Mouse (Mus musculus): ENCODE data around the gene Itpr1.
A peak's percentile ranks its signal among the peaks of the same experiment; 100 is the strongest.

Itpr1 gene

DNA sequence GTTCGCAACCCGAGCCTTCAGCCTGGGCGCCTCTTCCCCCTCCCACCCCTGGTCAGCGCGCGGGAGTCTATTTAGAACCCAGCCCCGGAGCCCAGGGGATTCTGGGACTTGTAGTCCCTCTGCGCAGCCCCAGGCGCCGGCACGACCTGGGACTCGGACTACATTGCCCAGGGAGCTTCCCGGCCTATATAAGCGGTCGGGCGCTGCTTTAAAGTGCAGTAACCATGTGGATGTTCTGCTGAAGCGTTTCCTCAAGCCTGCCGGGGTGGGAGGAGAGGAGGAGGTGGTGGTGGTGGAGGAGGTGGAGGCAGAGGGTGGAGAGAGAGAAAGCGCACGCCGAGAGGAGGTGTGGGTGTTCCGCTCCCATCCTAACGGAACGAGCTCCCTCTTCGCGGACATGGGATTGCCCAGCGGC lies at the start of gene Itpr1:
Itpr1 (plus strand) TSS at position 216 of the 415 bp plus-strand sequence.
- peak; percentile 97 for DNase-seq (ENCODE audit: low read depth)

DNA sequence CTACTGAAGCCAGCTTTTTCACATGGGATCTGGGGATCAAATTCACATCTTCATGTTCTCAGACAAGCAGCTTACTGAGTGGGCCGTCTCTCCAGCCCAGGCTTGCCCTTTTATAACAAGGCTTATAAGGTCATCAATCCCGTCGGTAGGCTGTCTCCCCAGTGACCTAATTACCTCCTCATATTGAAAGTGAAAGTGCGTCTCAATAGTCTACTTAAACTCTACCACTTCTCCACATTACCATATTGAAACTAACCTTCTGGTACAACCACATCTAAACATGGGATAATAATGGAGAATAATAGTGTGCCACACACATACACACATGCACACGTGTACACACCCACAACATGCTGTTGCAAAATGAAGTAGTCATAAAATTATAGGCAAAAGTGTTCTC lies 48.0 kb upstream of the Itpr1 start:
- no peak for DNase-seq (ENCODE audit: low read depth)

DNA sequence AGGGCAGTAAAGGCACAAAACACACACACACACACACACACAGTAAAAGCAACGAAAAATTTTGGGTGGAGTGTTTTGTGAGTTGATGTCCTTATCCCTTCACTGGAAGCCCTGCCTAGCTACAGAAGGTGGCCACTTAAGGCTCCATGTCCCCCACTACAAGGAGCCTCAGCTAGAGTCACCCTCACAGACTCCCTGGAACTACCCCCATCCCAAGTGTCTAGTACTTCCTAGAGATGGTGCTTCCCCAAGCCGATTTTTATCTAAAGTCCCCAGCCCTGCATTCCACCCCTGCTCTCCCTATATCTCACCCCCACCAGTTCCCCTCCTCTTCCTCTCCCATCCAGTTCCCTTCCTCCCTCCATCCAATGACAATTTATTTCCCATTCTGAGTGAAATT lies 47.3 kb upstream of the Itpr1 start:
- no peak for DNase-seq (ENCODE audit: low read depth)

DNA sequence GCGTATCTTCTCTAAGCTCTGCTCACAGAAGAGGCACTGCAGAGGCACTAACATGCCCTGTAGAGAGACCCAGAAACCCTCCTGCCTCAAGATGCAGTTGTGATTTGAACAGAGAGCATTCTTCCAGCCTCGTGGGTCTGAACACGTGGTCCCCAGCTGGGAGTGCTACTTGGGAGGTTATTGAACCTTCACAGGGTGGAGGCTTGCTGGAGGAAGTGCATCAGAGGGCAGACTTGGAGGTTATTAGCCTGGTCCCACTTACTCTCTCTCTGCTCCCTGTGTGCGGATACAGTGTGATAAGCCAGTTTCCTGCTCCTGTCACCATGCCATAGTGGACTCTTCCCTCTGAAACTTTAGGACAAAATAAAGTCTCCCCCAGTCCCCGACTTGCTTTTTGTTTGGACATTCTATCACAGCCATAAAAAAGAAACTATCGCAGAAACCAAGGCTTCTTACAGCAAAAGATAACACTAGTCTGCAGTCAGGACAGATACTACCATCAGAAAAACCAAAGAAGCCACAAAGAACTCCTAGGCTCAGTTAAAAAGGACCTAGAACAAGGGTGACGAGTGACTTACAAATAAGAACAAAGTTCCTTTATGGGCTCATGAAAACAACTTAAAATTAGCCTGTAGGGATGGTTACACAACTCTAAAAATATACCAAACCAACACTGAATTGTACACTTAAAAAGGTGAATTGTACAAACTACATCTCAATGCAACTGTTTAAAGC lies 44.8 kb upstream of the Itpr1 start:
- no peak for DNase-seq (ENCODE audit: low read depth)

DNA sequence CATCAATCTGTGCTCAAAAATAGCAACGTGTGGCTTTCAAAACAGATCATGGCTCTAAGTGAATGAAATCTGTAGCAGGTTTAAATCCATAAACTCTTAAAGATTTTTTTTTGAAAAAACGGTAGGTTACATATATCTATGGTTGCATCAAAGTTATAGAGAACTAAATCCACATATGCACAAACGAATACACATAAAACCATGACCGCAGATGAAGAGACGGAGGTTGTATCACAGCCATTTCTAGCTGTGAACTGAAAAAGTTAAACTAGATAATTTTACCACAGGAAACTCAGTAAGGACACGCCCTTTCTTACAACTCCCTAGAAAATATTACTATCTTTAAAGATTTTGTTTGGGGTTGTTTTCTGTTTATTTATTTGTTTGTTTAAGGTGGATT lies 44.2 kb upstream of the Itpr1 start:
- DNase-seq (ENCODE audit: low read depth) = no peak

DNA sequence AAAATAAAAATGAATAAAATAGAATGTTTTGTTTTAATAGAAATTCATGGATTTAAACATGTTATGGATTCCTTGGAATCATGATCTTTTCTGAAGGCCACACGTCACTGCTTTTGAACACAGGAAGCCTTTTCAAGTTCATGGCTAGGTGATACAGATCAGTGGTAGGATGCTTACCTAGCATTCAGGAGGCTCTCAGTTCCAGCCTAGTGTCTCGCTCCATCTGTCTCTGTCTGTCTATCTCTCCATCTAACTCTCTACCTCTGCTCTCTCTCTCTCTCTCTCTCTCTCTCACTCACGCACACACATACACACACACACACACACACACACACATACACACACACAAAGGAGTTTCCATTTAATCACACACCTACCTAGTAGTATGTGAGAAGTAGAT lies 43.4 kb upstream of the Itpr1 start:
- DNase-seq (ENCODE audit: low read depth) = no peak

DNA sequence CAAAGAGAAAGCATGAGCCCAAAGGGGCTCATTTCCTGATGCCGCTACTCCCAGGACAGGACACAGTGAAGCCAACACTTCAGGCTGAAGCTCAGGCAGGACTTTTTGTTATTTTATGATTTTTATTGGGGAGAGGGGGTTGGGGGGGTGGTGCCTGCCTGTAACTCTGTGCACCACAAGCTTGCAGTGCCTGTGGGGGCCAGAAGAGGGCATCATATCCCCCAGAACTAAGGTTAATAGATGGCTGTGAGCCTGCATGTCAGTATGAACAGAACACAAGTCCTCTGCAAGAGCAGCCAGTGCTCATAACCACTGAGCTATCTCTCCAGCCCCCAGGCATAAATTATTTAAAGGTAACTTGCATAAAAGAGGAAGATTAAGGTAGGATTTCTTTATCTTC lies 40.7 kb upstream of the Itpr1 start:
- no peak for DNase-seq (ENCODE audit: low read depth)

DNA sequence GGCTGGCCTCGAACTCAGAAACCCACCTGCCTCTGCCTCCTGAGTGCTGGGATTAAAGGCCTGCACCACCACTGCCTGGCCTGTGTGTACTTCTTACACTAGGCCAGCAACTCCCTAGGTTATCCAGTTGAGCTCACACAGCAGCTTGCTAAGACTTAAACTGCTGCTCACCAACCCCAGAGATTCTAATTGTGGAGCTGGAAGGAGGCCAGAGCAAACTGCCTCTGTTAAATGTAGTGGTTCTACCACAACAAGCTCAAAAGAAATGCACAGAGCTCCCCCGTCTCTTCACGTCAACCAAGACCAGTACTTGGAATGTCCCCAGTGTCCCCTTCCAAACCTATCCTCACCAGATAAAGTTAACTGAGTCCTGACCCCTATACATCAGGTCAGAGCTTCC lies 38.7 kb upstream of the Itpr1 start:
- DNase-seq (ENCODE audit: low read depth) = no peak

DNA sequence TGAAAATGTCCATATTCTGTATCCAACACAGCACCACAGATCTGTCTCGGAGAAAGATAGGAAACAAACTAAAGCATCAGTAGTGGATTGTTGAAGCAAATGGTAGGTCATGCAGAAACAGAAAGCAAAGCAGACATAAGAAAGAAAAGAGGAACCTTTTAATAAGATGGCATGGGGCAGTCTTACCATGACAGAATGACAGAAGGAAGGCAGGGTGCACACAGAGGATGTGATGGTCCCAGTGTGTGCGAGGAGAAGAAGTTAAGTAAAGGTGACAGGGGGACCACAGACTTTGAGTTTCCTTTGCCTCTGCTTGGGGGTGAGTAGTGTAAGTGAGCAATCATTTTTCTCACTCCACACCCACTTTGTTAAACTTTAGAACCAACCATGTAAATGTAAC lies 33.8 kb upstream of the Itpr1 start:
- no peak for DNase-seq (ENCODE audit: low read depth)

DNA sequence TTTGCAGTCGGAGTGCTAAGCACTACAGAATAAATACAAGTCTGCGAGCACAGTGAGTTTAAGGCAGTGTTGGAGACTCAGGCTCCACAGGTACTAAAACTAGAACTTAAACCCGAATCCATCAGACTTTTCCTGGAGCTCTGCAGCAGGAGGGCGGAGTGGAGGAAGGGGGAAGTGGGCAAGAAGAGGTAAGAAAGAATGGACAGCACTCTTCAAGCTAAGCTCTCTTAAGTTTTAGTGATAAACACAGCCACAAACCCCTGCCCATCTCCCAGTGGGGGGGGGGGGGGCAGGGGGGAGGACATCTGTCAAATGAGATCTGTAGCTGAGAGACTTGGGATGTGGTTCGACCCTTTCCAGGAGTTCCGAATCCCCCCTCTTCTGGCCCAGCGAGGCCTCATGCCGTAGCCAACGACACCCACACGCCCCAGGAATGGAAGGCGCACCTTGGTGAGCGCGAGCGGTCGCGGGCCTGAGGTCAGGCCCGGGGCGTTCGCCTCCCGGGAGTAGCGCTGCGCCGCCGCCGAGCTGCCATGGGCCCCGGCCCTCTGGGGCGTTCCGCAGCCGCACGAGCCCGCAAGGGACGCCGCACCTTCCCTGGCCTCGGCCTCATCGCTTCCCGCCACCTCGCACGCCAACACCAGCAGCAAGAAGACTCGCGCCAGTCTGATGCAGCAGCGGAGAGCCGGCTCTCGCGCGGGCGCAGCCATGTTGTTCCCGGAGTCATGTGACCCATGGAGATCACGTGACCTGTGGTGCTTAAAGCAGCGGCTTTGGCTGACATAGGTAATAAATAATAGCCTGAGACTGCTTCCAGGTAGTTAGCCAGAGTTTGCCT lies 27.8 kb upstream of the Itpr1 start, which contains the start of gene Sumf1:
Sumf1 (minus strand) TSS at position 736 of the 838 bp plus-strand sequence.
- DNase-seq (ENCODE audit: low read depth) = peak; percentile 85

DNA sequence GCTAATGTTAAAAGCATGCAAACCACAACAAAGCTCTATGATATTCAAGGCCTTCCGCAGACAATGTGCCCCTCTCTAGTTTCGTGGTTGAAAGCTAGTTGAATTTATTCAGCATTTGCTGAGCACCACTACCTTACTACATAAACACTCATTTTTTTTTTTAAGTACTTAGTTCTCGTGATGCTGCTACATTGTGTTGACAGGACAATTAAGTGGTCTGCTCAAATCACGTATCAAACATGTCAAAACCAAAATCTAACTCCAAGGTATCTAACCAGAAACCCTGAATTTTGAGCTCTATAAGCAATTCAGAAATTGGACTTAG lies 27.2 kb upstream of the Itpr1 start:
- DNase-seq (ENCODE audit: low read depth) = no peak

DNA sequence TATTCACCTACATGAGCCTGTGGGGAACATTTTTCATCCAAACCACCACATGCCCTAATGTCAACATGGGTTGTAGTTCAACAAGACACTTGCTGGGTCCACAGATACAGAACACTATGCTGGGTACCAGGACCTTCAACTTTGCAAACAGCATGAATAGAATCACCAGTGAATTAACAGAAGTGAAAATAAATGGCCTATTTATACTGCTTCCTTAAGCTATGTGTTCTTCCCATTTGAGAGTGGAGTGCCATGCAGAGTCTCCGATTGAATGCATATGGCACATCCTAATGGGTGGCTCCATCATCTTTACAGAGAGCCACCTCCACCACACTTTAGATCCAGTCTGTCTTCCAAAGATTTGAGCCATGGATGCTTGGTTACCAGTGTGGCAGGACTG lies 22.2 kb upstream of the Itpr1 start:
- DNase-seq (ENCODE audit: low read depth) = no peak

DNA sequence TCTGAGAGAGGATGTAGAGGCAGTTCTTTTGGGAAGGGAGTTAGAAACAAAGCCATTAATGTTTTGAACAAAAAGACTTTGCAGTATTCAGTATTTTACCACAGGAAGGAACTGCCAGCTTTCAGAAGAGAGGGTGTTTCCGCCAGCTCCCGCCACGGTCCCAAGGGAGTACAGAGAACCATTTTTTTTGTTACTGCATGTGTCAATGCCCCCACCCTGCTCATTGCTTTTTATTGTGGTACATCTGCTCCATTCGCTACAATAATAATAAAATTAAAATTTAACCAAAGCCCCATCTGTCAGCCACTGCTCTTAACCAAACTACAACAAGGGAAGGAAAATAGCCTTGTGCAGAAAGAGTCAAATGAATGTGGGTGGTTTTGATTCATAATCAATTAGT lies 20.3 kb upstream of the Itpr1 start:
- DNase-seq (ENCODE audit: low read depth) = no peak

DNA sequence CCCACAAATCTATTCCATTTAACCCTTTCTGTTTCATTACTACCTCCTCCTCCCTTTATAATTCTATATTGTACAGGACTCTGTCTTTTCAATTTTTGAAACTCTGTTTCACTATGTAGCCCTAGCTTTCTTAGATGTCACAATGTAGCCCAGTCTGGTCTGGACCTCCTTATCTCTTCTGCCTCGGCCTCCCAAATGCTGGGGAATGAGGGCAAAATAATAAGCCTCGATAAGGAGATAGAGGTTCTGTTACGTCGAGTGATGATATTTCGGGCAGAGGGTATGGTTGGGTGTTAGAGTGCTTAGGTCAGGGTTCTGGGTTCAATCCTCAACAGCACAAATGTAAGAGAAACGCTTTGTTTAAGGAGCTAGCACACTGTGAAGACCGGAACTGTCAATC lies 16.2 kb upstream of the Itpr1 start:
- no peak for DNase-seq (ENCODE audit: low read depth)

DNA sequence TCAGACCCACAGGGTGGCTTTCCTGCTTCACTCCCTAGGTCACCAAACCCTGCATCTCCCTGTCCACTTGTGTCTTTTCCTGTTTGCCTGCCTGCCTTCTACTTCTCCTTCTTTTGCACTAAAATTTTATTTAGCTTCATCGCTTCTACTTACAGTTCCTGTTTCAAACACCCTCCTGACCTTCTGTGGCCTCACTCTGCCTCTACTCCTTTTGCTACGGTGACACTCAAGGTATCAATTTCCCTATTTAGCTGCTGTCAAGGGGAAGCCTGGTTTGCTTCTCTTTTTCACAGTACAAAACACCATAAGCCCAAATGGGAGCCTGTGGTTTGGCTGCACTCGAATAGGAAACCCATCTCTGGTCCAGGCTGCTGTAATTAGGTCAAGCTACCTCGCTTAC lies 15.8 kb upstream of the Itpr1 start:
- no peak for DNase-seq (ENCODE audit: low read depth)

DNA sequence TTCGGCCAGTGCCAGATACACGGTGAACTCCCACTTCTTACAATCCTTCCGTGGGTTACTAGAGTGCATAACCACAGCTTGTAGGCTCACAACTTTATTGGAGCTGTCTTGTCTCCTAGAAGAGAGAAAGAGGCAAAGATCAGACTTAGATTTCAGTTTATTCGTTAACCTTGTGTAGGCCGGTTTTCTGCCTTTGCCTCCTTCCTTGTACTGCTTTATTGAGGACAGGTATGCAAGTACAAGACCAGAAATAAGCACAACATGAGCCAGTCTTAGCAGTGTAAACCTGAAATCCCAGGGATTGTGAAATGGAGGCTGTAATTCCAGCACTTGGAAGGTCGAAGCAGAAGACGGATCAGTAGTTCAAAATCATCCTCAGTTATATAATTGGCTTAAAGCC lies 14.6 kb upstream of the Itpr1 start:
- DNase-seq (ENCODE audit: low read depth) = no peak

DNA sequence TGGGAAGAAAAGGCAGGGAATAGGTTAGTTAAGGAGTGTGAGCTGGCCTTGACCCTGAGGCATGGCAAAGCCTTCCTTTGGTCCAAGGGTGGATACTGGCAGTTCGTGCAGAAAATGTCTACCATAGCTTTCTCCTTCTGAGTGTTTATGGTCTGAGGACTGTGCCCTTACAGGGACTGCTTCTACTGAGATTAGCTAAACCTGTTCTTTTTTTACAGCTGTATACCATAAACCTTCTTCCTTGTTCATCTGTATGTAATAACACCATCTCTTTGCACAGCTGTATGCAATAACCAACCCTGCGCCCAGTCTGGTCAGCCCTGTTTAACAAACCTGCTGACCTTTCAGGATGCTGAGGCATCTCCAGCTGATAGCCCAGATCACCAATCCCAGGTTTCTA lies 8.6 kb upstream of the Itpr1 start:
- DNase-seq (ENCODE audit: low read depth) = no peak

DNA sequence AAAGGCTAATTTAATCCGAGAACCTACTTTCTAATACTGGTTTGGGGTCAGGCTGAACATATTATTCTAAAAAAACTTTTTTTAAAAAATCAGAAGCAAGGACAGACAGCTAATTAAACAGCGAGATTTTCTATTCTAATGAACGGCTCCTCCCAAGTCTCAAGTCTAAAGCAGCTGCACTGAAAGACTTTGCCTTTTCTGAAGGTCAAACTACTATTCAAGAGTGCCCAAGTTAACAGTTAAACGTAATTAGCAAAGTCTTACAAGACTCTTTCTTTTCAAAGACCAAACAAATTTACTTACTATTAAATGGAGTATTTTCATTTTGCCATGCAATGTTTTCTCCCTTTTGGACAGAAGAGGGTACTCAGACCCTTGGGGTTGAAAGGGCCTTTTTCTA lies 6.8 kb upstream of the Itpr1 start:
- no peak for DNase-seq (ENCODE audit: low read depth)

DNA sequence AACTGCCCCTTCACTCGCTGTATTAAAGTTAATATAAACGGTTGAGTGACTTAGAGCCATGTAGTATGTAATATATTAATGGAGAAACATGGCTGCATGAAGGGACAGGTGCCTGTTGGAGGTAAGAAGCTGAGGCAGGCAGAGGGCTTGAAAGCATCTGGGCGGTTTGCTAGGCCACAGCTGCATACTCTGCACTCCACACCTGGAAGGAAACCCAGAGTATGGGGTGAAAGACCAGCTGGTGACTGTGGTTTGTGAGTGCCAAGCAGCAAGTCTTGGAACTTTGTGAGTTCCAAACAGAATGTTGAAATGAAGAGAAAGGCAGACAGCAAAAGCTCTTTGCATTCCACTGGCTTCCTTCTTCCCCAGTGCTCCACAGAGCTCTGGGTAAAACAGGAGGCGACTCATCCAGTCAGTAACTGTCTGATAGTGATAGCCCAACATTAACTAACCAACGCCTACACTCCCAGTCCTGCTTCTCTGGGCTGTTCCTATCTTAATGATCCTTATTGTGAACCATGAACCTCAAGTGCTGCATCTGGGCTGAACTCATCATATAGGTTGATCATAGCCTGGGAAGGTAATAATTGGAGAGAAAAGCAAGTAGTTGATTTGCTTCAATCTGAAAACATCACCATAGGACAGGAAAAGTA lies 5.9 kb upstream of the Itpr1 start:
- no peak for DNase-seq (ENCODE audit: low read depth)

DNA sequence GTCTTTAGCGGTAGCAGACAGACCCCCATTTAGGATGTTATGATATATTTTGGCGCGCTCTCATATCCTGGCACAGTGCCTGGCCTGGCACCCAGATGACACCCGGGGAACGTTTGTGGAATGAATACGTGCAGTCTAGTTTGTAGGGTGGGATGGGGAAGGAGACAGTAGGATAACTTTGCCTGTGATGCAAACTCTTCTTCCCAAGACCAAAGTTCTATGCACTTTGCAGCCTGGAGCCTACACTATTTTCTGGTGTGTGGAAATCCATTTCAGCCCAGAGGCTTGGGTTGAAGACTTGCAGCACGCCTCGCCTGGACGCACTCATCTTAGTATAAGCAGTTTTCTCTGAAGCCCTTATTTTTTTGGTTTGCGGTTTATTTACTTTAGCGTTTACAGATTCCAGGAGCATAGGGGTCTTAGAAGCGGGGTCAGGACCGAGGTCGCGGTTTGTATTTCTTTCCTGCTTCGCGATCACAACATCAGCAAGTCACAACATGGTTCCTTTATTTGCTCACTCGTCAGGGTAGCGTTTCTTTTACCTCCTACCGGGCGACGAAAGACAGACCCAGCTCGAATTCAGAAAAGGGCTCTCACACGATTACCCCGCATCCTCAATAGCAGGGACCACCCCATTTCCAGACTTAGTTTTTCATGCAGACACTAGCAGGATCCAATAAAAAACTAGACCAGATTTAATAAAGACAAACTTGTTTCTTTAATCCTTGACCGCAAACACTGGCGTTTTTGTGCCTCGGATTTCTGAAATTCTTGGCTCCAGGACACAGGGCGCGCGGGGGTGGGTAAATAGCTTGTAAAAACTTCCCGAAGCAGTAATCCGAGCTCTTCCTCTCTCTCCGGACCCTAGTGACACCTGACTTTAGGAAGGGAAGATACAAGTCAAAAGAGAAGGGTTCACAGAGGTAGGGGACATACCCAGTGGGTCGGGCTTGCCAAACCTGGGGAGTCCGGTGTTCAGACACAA lies 708 bp upstream of the Itpr1 start:
- DNase-seq (ENCODE audit: low read depth) = no peak

DNA sequence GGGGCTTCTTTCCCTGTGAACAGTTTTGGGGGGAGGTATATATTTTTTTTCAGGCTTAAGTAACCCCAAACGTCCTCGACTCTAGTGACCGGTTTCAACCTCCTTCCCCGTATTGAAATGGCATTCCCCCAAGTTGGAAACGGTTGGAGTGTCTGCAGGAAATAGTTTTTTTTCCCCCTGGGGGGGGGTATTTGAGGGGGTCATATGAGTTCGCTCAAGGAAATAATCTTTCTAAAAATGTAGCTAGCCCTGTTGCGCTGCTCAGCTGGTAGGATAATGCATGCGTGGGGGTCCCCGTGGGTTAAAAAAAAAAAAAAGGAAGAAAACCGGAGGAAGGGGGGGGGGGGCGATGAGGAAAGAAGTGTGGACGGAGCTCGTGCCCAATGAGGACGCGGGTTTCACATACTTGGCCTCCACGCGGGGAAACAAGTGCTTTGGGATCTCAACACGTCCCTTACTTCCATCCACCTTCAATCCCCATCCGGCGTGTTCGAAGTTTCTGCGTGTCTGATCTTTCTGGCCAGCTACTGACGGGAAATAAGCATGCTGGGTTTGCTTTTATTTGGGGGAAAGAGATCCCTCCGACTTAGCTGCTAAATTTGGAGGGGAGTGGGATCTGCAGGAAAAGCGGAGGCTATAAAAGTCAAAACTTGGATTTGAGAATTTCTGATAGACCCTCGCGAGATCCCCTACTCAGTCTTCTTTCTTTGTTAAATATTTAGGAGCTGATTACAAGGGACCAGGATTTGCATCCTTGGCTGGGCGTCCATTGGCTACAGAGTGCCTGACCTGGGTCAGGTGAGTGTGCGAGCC lies 791 bp downstream of the Itpr1 start:
- no peak for DNase-seq (ENCODE audit: low read depth)

Measured in c-Kit-positive CD71-positive TER-119-negative erythroid progenitor cells, embryonic 14.5 days (primary cell).